Mouse (Mus musculus): ENCODE measurements at regions not wholly inside any gene's neighbourhood (a gene's known extent, or its start where the extent isn't known, plus 50 kb on each side); places are given as distances from the start of the nearest gene placed in this dataset.

DNA sequence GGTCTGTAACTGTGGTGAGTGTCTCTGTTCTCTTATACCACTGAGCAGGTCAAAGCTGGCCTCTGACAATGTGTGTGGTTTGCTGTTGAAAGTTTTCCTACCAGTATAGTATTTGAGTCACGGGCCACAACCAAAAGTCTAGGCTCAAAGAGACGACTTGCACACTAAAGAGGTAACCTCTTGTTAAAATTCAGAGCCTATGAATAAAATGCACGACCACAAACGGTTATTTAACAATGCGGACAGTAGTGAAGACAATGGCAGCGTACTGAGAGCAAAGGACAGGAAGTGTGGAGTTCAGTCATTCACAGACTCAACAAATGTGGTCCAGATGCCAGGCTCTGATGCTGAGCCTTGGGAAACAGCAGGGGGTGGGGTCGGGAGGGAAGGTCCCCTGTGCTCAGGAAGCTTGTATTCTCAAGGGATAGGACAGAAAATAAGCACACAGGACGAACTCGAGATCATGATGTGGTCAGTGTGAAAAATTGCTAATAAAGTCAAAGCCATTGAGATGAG, 160.2 kb upstream of the Spdye4c start:
- no peak for DNase-seq (ENCODE audit: low spot score in 2 of 2)

DNA sequence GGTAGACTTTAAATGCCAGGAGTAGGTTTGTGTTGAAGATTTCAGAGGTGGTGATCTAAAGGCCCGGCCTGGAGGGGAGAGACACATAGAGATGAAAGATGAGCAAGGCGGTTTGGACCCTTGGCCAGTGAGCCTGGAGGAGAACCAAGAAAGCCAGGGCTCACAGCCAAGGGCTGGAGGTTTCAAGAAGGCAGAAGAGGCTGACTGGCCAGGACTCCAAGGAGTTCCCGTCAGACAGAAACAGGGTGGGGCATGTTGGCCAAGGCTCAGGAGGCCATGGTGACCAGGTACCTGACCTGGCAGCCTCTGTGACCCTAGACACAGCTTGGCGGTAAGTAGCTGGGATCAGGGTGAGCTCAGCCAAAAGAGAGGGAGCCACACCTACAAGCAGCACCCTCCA, 159.3 kb upstream of the Spdye4c start:
- DNase-seq (ENCODE audit: low spot score in 2 of 2): no peak

GRCm38 (mm10) chr2:128432741-128433140, 158.3 kb upstream of the Spdye4c start:
- DNase-seq (ENCODE audit: low spot score in 2 of 2): no peak

- no peak for DNase-seq (ENCODE audit: low spot score in 2 of 2)
Measured at GRCm38 (mm10) chr2:128433553-128434081, 157.4 kb upstream of the Spdye4c start.

DNA sequence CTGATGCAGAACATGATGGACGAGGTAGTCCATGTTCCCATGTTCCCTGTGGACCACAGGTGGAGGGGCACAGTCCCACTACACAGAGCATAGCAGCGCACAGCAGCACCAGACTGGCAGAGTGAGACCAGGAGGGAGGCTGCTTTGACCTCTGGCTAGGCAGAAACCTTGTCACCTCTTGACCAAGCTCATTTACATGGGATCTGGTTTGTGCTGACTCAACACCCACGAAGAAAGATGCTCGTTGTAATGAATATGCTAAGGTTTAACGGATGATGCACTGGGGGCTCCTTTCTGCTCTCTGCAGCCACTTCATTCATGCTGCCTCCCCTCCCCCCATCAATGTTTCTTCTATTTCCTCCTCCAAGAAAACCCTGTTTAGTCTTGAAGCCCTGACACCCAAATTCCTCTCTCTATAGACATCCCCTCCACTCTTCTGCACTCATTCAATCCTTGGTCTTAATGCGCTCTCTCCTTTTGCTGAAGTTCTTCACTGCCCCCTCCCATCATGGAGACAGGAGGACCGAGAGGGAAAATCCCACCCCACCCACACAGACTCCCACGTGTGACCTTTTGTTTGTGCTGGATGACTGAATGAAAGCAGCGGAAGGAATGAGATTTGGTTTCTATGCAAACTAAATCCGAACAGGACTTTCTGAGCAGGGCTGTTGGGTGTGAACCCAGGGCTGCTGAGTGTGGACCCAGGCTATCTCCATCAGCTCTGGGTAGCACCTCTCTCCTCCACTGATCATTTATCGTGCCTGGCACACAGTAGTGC, 156.6 kb upstream of the Spdye4c start:
- no peak for DNase-seq (ENCODE audit: low spot score in 2 of 2)

GRCm38 (mm10) chr2:128436378-128436777, 154.6 kb upstream of the Spdye4c start:
- no peak for DNase-seq (ENCODE audit: low spot score in 2 of 2)

- DNase-seq (ENCODE audit: low spot score in 2 of 2): no peak
Measured at GRCm38 (mm10) chr2:128437698-128438097, 153.3 kb upstream of the Spdye4c start.

- no peak for DNase-seq (ENCODE audit: low spot score in 2 of 2)
Measured at GRCm38 (mm10) chr2:128438161-128438822, 152.7 kb upstream of the Spdye4c start.

GRCm38 (mm10) chr2:128438897-128439296, 152.1 kb upstream of the Spdye4c start:
- no peak for DNase-seq (ENCODE audit: low spot score in 2 of 2)

- no peak for DNase-seq (ENCODE audit: low spot score in 2 of 2)
Measured at GRCm38 (mm10) chr2:128444599-128445011, 146.4 kb upstream of the Spdye4c start.

DNA sequence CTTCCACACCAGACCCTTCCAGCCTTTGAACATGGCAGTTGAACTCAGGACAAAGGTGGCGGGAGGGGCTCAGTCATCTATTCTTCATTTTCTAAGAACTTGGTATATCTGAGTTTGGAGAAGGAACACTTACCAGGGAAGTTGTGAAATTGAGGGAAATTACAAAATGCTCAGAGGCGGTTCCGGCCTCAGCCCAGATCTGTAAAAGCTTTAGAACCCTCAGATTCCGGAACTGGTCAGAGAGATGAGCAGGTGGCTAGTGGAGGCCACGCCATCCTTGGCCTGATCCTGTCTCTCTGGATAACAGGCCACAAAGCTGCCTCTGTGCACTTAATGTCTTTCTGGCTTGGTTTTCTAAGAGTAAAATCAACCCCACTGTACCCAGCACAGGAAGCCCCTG, 145.6 kb upstream of the Spdye4c start:
- DNase-seq (ENCODE audit: low spot score in 2 of 2): no peak

- no peak for DNase-seq (ENCODE audit: low spot score in 2 of 2)
Measured at GRCm38 (mm10) chr2:128449294-128449693, 141.7 kb upstream of the Spdye4c start.

DNA sequence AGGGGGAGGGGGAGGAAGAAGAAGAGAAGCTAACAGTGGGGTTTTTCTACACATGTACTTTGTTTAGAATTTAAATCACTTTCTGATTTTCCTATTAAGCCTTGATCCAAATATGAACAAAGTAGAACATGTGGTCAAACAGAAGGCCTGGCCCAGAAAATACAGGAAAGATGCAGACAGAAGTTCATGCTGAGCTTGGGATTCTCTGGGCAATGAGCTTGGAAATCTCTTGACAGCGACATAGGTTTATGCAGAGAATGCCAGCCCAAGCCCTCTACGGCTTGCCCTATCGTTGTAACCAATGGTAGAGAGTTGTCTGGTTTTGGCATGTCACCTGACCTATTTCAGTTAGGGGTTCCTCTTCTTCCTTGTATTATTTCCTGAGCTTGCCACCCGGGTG, 141.0 kb upstream of the Spdye4c start:
- DNase-seq (ENCODE audit: low spot score in 2 of 2): no peak

DNA sequence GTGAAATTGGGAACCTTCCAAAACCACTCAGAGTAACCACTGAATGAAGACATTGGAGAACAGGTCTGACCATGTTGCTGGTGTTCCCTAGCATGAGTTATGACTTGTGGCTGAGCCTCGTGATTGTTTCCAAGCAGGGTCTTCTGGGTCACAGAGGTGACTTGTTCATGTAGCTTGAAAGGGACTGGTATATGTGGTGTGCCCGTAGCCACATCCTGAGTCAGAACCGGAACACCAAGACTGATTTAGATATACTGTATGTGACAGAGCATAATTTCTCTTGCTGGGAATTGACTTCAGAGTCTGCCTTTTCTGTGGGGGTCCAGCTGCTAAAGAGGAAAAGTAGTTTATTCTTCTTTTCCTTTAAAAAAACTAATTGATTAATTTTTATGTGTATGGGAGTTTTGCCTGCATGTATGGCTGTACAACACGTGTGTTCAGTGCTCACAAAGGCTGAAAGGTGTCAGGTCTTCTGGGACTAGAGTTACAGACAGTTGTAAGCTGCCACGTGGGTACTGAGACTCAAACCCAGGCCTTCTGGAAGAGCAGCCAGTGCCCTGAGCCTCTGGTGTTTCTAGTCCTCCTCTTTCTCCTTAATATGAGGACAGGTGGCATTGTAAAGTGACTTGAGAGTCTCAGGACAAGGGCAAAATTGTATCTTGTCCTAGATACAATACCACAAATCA, 139.3 kb upstream of the Spdye4c start:
- no peak for DNase-seq (ENCODE audit: low spot score in 2 of 2)

GRCm38 (mm10) chr2:128452582-128452981, 138.4 kb upstream of the Spdye4c start:
- DNase-seq (ENCODE audit: low spot score in 2 of 2): no peak

- no peak for DNase-seq (ENCODE audit: low spot score in 2 of 2)
Measured at GRCm38 (mm10) chr2:128454509-128454908, 136.5 kb upstream of the Spdye4c start.

- DNase-seq (ENCODE audit: low spot score in 2 of 2): no peak
Measured at GRCm38 (mm10) chr2:128457591-128458209, 133.3 kb upstream of the Spdye4c start.

- DNase-seq (ENCODE audit: low spot score in 2 of 2): no peak
Measured at GRCm38 (mm10) chr2:128465214-128465984, 125.6 kb upstream of the Spdye4c start.

- DNase-seq (ENCODE audit: low spot score in 2 of 2): no peak
Measured at GRCm38 (mm10) chr2:128467490-128468245, 123.3 kb upstream of the Spdye4c start.

DNA sequence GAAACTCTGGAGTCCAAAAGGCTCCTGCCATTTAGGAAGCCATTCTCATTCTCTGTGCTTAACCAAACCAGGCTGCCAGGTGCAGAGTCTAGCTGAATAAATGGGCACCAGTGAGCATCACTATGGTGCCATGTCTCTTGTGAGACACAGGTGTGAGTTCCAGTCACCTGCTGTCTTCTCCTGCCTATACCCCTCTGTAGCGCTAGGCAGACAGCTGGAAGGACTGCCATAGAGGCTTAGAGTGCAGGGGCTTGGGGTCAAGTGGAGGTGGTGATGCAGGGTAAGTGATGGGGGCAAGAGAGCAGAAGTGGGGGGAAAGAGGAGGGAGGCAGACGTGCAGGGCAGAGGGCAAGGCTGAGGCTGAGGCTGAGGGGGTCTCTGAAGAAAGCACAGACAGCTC, 122.7 kb upstream of the Spdye4c start:
- no peak for DNase-seq (ENCODE audit: low spot score in 2 of 2)
